Comparison of ENCODE assay signal across 8 mouse cellular contexts in the genomic region with DNA sequence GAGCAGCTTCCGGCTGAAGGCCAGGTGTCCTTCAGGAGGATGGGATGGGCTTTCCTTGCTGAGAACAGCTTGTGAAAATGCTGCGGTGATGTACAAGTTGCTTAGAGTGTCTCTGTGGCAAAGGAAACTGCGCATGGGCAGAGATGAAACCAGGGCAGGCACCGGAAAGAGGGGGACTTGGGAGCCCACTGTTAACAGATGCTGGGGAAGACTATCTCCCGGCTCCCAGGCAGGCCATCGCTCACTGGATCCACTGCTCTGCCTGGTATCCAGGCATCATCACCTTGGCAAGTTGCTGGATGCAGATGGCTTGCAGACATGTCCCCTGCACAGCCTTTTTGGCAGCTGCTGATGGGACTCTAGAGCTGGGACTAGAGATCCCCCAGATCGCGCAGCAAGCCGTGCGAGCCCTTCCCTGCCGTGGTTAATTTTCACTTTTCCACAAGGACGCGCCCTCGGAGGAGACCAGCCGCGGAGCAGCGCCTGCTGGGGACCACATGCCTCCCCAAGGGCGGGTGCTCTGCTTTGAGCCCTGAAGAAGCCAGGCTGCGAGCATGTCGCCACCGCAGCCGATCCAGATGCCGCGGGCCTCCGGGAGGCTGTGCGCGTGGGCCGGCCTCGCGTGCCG.
A peak's percentile ranks its signal among the peaks of the same experiment; 100 is the strongest.
DNase-seq lines count a peak whose midpoint lies in the region; ATAC-seq and TF ChIP-seq lines count a peak whose summit lies in the region.

No protein-coding gene starts in this region.

- H3K9me3 ChIP-seq in forebrain, embryonic 14.5 days (replicated peaks; ENCODE audit: control insufficient read depth, low read length): no peaks in the 10 kb centered on the region
- no peaks in the 10 kb centered on the region for H3K9me3 ChIP-seq in liver, embryonic 11.5 days (ENCODE audit: control insufficient read depth, low read length)
- H3K9me3 ChIP-seq in neural tube, embryonic 15.5 days (replicated peaks): no peaks in the 10 kb centered on the region

- TF ChIP-seq POLR2A in kidney, adult 2 months (IDR thresholded peaks at IDR 0.05; ENCODE audit: low read depth, low read length): no peak

- WGBS in kidney, adult 2 months: 7% methylated on average over 31 of the region's 31 CpGs
- 4% methylated on average over 31 of the region's 31 CpGs for WGBS in forebrain, embryonic 14.5 days
- 5% methylated on average over 31 of the region's 31 CpGs for WGBS in liver, embryonic 11.5 days
- WGBS in neural tube, embryonic 15.5 days: 3% methylated on average over 27 of the region's 31 CpGs

- no peaks in the 10 kb centered on the region for H3K36me3 ChIP-seq in kidney, adult 2 months (ENCODE audit: control insufficient read depth, insufficient read depth, low read length)
- no peaks in the 10 kb centered on the region for H3K36me3 ChIP-seq in forebrain, embryonic 14.5 days (ENCODE audit: control insufficient read depth, insufficient read depth, low read length)
- H3K36me3 ChIP-seq in liver, embryonic 11.5 days (ENCODE audit: control insufficient read depth, insufficient read depth, low read length): no peaks in the 10 kb centered on the region
- no peaks in the 10 kb centered on the region for H3K36me3 ChIP-seq in neural tube, embryonic 15.5 days

- peak overlapping the region; percentile 95 for H3K9ac ChIP-seq in forebrain, embryonic 14.5 days (ENCODE audit: low read length)
- H3K9ac ChIP-seq in liver, embryonic 11.5 days (ENCODE audit: low read depth, low read length): peak overlapping the region; percentile 65
- H3K9ac ChIP-seq in neural tube, embryonic 15.5 days (replicated peaks): peak overlapping the region; percentile 66

- peak overlapping the region; percentile 98 for H3K4me2 ChIP-seq in forebrain, embryonic 14.5 days (ENCODE audit: low read length)
- peak overlapping the region; percentile 85 for H3K4me2 ChIP-seq in liver, embryonic 11.5 days
- peak overlapping the region; percentile 84 for H3K4me2 ChIP-seq in neural tube, embryonic 15.5 days

- no peak for TF ChIP-seq CTCF in kidney, adult 2 months (conservative IDR thresholded peaks at IDR 0.05; ENCODE audit: insufficient read depth, insufficient read length, low read depth, low read length)

- 0 out of 2 replicates have a peak, but pooled peaks cover 8% of the 10 kb centered on the region for H3K4me1 ChIP-seq in kidney, adult 2 months (ENCODE audit: control insufficient read depth, insufficient read depth, low read length)
- H3K4me1 ChIP-seq in brown adipose tissue, adult 24 weeks (ENCODE audit: control insufficient read depth, insufficient read depth, insufficient read length, low read length): 0 out of 2 replicates have a peak, but pooled peaks cover 2% of the 10 kb centered on the region
- H3K4me1 ChIP-seq in forebrain, embryonic 14.5 days (ENCODE audit: control insufficient read depth, insufficient read depth, low read length): no peaks in the 10 kb centered on the region; the same call in none of the 2 replicates
- H3K4me1 ChIP-seq in liver, embryonic 11.5 days (replicated peaks; ENCODE audit: control insufficient read depth, insufficient read depth, low read length): peaks cover 19% of the 10 kb centered on the region; the same call in 1 of the 2 replicates
- H3K4me1 ChIP-seq in neural tube, embryonic 15.5 days: peaks cover 20% of the 10 kb centered on the region

- no peaks in the 10 kb centered on the region for H3K27me3 ChIP-seq in kidney, adult 2 months (replicated peaks; ENCODE audit: control insufficient read depth, insufficient read depth, low read length)
- H3K27me3 ChIP-seq in forebrain, embryonic 14.5 days (replicated peaks; ENCODE audit: control insufficient read depth, insufficient read depth, low read length): 0 out of 2 replicates have a peak, but pooled peaks cover 3% of the 10 kb centered on the region
- peaks cover 32% of the 10 kb centered on the region for H3K27me3 ChIP-seq in liver, embryonic 11.5 days (replicated peaks; ENCODE audit: control insufficient read depth, insufficient read depth, low read length)
- H3K27me3 ChIP-seq in neural tube, embryonic 15.5 days (replicated peaks): peaks cover 16% of the 10 kb centered on the region; the same call in 1 of the 2 replicates

- ATAC-seq in forebrain, embryonic 14.5 days: peak; percentile 71
- no peak for ATAC-seq in liver, embryonic 11.5 days (replicated peaks; ENCODE audit: low FRiP score)
- peak; percentile 84 for ATAC-seq in neural tube, embryonic 15.5 days (ENCODE audit: low FRiP score)

- 0 out of 2 replicates have a peak overlapping the region, but pooled peaks have one; percentile 10 for H3K27ac ChIP-seq in kidney, adult 2 months (ENCODE audit: insufficient read depth, low read depth, low read length)
- H3K27ac ChIP-seq in brown adipose tissue, adult 24 weeks (replicated peaks; ENCODE audit: low read depth, low read length): no peak overlapping the region
- H3K27ac ChIP-seq in forebrain, embryonic 14.5 days (ENCODE audit: low read depth, low read length): peak overlapping the region; percentile 92
- peak overlapping the region; percentile 56 for H3K27ac ChIP-seq in liver, embryonic 11.5 days (ENCODE audit: low read depth, low read length)
- peak overlapping the region; percentile 78 for H3K27ac ChIP-seq in neural tube, embryonic 15.5 days (replicated peaks)

- peak overlapping the region; percentile 46 for H3K4me3 ChIP-seq in kidney, adult 2 months (ENCODE audit: insufficient read depth, low read depth, low read length)
- H3K4me3 ChIP-seq in brown adipose tissue, adult 24 weeks (ENCODE audit: insufficient read depth, low read depth, low read length): peak overlapping the region; percentile 59
- peak overlapping the region; percentile 57 for H3K4me3 ChIP-seq in forebrain, embryonic 14.5 days (ENCODE audit: low read depth, low read length)
- H3K4me3 ChIP-seq in liver, embryonic 11.5 days (ENCODE audit: low read depth, low read length): peak overlapping the region; percentile 48
- H3K4me3 ChIP-seq in neural tube, embryonic 15.5 days (replicated peaks): peak overlapping the region; percentile 44

- peak; percentile 40 for DNase-seq in kidney, adult 2 months
- no peak for DNase-seq in kidney, postnatal 10 days
- peak; percentile 77 for DNase-seq in forebrain, embryonic 14.5 days (ENCODE audit: low spot score)
- DNase-seq in induced T-regulatory cell, adult 2 months (ENCODE audit: low read depth): peak; percentile 31
- no peak for DNase-seq in liver, embryonic 11.5 days (ENCODE audit: low spot score)
- no peak for DNase-seq in adrenal gland, adult 2 months

Comparison
In these comparisons a context has a peak if more than half of its experiments do, and no peak if none do; other contexts are left out.
1. DNase-seq: peak in kidney, adult 2 months (single experiment), forebrain, embryonic 14.5 days (single experiment) and induced T-regulatory cell, adult 2 months (single experiment); none in kidney, postnatal 10 days (single experiment), liver, embryonic 11.5 days (single experiment) and adrenal gland, adult 2 months (single experiment).
2. Peak in every context shown above with its lines, with median percentiles within 50 percentile points of each other: H3K4me3 ChIP-seq, H3K4me2 ChIP-seq and H3K9ac ChIP-seq.